ENCODE assay signal across 10 mouse cellular contexts in genomic region chr12:29701731-29702316, GRCm38 (mm10).
DNase-seq lines count a peak whose midpoint lies in the region; ATAC-seq and TF ChIP-seq lines count a peak whose summit lies in the region.
"Had no signal": no experiment of that assay in that cellular context is flagged by ENCODE, and none has a peak within 500 bp of the region (broad histone marks: within the 10 kb centered on the region; RNA-seq: fewer than 3 reads in every experiment).

No protein-coding gene starts in this region.

- H3K9me3 ChIP-seq in forebrain, embryonic 12.5 days = no peaks in the 10 kb centered on the region
- H3K9me3 ChIP-seq in neural tube, embryonic 13.5 days = no peaks in the 10 kb centered on the region

- H3K36me3 ChIP-seq in kidney, adult 2 months (ENCODE audit: control insufficient read depth, insufficient read depth, low read length) = no peaks in the 10 kb centered on the region
- no peaks in the 10 kb centered on the region for H3K36me3 ChIP-seq in forebrain, embryonic 12.5 days (replicated peaks)
- H3K36me3 ChIP-seq in neural tube, embryonic 13.5 days = no peaks in the 10 kb centered on the region

- no peak for TF ChIP-seq POLR2A in kidney, adult 2 months (IDR thresholded peaks at IDR 0.05; ENCODE audit: low read depth, low read length)

- peak overlapping the region; percentile 29; the same call in 1 of the 2 replicates for H3K9ac ChIP-seq in forebrain, embryonic 12.5 days
- H3K9ac ChIP-seq in neural tube, embryonic 13.5 days = peak overlapping the region; percentile 53; the same call in 1 of the 2 replicates

- peak; percentile 6 for DNase-seq in kidney, postnatal 14 days
- DNase-seq in kidney, adult 2 months = no peak
- peak; percentile 36 for DNase-seq in heart, postnatal 25 days (ENCODE audit: low spot score)
- no peak for DNase-seq in spleen, postnatal 14 days (ENCODE audit: low spot score in 2 of 2)
- DNase-seq in frontal cortex, postnatal 14 days (ENCODE audit: low spot score in 2 of 2) = no peak
- DNase-seq in urinary bladder, adult 2 months (ENCODE audit: low spot score) = no peak
- DNase-seq: kidney, adult 18-20 months had no signal

- H3K27me3 ChIP-seq in kidney, adult 2 months (replicated peaks; ENCODE audit: control insufficient read depth, insufficient read depth, low read length) = no peaks in the 10 kb centered on the region
- peaks cover 20% of the 10 kb centered on the region; the same call in 1 of the 2 replicates for H3K27me3 ChIP-seq in forebrain, embryonic 12.5 days
- no peaks in the 10 kb centered on the region for H3K27me3 ChIP-seq in neural tube, embryonic 13.5 days
- H3K27me3 ChIP-seq: CH12.LX had no signal

- intact Hi-C loops in heart, postnatal 25 days (cut with DNase I) = no loop called here

- 31% methylated on average over 6 of the region's 6 CpGs for WGBS in kidney, adult 2 months
- 7% methylated on average over 6 of the region's 6 CpGs for WGBS in forebrain, embryonic 12.5 days
- 10% methylated on average over 6 of the region's 6 CpGs for WGBS in neural tube, embryonic 13.5 days

- no peak overlapping the region for H3K27ac ChIP-seq in kidney, adult 2 months (ENCODE audit: insufficient read depth, low read depth, low read length)
- peak overlapping the region; percentile 75 for H3K27ac ChIP-seq in forebrain, embryonic 12.5 days
- H3K27ac ChIP-seq in neural tube, embryonic 13.5 days (replicated peaks) = peak overlapping the region; percentile 93

- no peak for ATAC-seq in forebrain, embryonic 12.5 days (ENCODE audit: low FRiP score)
- no peak for ATAC-seq in neural tube, embryonic 13.5 days (ENCODE audit: low read depth)

- no peaks in the 10 kb centered on the region for H3K4me1 ChIP-seq in kidney, adult 2 months (ENCODE audit: control insufficient read depth, insufficient read depth, low read length)
- H3K4me1 ChIP-seq in forebrain, embryonic 12.5 days = peaks cover 64% of the 10 kb centered on the region
- peaks cover 64% of the 10 kb centered on the region for H3K4me1 ChIP-seq in neural tube, embryonic 13.5 days (replicated peaks)

- no peak overlapping the region for H3K4me3 ChIP-seq in kidney, adult 2 months (ENCODE audit: insufficient read depth, low read depth, low read length)
- no peak overlapping the region for H3K4me3 ChIP-seq in forebrain, embryonic 12.5 days (replicated peaks)
- no peak overlapping the region for H3K4me3 ChIP-seq in neural tube, embryonic 13.5 days

- H3K4me2 ChIP-seq in forebrain, embryonic 12.5 days = no peak overlapping the region
- no peak overlapping the region for H3K4me2 ChIP-seq in neural tube, embryonic 13.5 days

- no peak for TF ChIP-seq CTCF in kidney, adult 2 months (conservative IDR thresholded peaks at IDR 0.05; ENCODE audit: insufficient read depth, insufficient read length, low read depth, low read length)

Comparison
In these comparisons a context has a peak if more than half of its experiments do, and no peak if none do; other contexts are left out.
1. DNase-seq: peak in kidney, postnatal 14 days (single experiment) and heart, postnatal 25 days (single experiment); none in kidney, adult 2 months (single experiment), spleen, postnatal 14 days (0 of 2), frontal cortex, postnatal 14 days (0 of 2) and urinary bladder, adult 2 months (single experiment).